Mouse (Mus musculus): ENCODE results near the gene Rnf223. TPM values are rescaled to one million over a fixed set of nuclear protein-coding genes. Genes with fewer than 3 reads are reported as not detected.
A peak's percentile ranks its signal among the peaks of the same experiment; 100 is the strongest.

The Rnf223 gene
- total RNA-seq (2022) = not detected

DNA sequence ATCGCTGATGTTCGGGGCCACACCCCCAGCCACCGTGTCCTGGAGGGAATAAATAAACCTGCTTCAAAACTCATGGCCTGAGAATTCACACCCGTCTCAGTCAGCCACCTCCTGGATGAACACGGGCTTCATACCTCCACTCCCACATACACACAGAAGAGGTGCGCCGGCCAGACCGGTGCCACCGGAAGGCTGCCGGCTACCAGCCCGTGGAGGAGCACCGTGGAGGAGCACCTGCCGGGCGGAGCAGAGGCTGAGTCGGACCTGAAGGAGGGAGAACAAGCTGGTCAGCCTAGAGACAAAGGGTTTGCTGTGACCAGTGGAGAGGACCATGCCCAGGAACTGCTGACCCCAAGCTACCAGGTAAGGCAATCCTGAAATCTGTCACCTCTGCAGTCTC lies at the start of gene Rnf223:
Gene Rnf223 (plus strand): TSS at position 78 of the 400 bp plus-strand sequence.
- DNase-seq (ENCODE audit: low spot score in 2 of 2) = no peak

GRCm38 (mm10) chr4:156082621-156083234 lies 47.6 kb upstream of the Rnf223 start:
- DNase-seq (ENCODE audit: low spot score in 2 of 2) = no peak

- no peak for DNase-seq (ENCODE audit: low spot score in 2 of 2)
Observed at GRCm38 (mm10) chr4:156083348-156083747, 47.0 kb upstream of the Rnf223 start.

DNA sequence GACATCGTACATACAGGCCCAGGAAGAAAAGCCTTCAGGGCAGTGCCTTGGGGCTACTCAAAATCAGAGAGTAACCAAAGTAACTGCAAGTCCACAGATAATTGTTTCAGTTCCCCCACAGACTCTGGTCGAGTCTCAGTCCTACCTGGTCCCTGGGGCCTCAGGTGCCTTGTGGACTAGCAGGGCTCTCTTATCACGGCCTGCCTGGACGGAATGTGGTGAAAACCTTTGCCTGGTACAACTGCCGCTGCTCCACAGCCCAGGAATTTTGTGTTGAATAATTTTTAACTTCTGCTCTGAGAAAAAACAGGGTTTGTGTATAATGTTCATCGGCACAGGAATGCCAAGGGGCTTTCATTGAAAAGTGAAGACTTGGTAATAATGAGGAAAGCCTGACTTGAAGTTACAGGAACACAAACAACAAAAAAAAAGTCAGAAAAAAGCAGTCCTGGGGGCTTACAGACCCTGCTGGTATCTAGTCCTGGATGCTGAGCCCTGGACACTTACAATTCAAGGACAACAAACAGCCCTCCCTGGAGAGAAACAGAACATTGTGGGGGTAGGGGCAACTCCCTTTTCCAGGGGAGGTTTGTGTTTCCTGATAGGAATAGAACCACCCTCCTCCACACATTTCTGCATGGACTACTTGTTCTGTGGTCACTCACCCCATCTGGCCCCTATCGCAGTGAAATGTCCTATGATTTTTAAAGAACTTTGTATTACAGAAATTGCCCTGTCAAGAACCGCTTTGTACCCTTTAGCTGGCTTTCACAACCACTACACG lies 46.0 kb upstream of the Rnf223 start:
- DNase-seq (ENCODE audit: low spot score in 2 of 2) = no peak

- no peak for DNase-seq (ENCODE audit: low spot score in 2 of 2)
Observed at GRCm38 (mm10) chr4:156085256-156085655, 45.1 kb upstream of the Rnf223 start.

DNA sequence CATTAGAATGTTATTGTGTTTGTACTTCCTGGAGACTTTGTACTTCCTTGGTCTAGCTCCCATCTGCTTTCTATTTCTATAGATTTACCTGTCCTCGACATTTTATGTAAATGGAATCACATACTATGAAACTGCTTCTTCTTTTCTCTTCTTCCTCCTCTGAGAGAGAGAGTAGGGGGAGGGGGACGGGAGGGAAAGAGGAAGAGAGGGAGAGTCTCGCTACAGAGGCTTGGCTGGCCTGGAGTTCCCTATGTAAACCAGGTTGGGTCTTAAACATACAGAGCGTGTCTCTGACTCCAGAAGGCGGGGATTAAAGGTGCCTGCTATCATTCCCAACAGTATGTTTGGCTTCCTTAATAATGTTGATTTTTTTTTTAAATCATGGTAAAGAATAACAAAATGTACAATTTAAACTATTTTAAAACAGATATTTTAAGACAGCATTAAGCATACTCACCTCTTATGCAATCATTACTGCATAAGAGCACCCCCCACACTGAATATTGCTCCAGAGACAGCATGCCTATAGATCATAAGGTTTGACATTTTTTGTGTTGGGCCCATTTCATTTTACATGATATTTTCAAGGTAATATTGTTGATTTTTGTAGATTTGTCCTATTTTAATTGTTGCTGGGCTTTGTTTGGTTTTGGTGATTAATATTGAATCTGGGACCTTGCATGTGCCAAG lies 42.8 kb upstream of the Rnf223 start:
- no peak for DNase-seq (ENCODE audit: low spot score in 2 of 2)

DNA sequence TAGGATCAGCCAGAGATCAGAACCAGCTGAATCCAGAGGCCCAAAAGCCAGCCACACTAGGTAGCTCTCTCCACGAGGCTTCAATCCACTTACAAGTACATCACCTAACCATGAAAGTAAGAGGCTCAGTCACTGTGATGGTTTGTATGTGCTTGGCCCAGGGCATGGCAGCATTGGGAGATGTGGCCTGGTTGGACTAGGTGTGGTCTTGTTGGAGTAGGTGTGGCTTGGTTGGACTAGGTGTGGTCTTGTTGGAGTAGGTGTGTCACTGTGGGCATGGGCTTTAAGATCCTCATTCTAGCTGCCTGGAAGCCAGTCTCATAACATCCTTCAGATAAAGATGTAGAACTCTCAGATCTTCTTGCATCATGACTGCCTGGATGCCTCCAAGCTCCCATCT lies 39.1 kb upstream of the Rnf223 start:
- DNase-seq (ENCODE audit: low spot score in 2 of 2) = no peak

DNA sequence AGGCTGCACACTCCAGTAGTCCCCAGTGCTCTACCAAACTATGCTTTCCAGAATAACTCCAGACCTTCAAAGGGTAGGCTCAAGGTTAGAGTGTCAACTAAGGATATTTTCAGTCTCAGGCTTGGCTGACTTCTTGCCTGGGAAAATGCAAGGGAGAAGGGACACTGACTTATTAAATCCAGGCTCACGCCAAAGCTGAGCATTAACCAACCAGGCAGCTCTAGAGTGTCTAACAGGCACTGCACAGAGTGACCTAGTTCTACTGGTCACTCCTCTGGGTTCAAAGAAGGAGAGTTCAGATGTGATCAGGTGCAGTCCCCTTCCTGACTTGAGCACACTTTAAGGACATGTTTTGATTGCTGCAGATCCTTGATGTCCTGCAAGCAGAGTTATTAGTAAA lies 37.5 kb upstream of the Rnf223 start:
- DNase-seq (ENCODE audit: low spot score in 2 of 2) = no peak

- no peak for DNase-seq (ENCODE audit: low spot score in 2 of 2)
Observed at GRCm38 (mm10) chr4:156093758-156094157, 36.6 kb upstream of the Rnf223 start.

DNA sequence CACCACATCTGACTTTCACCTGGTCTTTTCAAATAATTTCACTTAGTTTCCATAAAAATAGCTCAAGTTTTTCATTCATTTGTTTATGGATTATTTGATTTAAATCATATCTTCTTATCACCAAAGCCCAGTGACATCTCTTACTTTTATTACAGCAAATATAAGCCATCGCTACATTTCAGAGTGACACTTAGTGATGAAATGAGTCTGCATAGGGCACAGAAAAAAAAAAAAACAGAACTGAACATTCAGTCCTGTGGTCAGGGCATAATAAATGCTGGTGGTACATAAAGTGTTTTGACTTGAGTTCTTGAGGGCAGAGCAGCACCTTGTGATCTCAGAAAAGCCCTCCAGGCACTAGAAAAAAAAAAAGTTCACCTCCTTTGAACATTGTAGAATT lies 34.1 kb upstream of the Rnf223 start:
- no peak for DNase-seq (ENCODE audit: low spot score in 2 of 2)

DNA sequence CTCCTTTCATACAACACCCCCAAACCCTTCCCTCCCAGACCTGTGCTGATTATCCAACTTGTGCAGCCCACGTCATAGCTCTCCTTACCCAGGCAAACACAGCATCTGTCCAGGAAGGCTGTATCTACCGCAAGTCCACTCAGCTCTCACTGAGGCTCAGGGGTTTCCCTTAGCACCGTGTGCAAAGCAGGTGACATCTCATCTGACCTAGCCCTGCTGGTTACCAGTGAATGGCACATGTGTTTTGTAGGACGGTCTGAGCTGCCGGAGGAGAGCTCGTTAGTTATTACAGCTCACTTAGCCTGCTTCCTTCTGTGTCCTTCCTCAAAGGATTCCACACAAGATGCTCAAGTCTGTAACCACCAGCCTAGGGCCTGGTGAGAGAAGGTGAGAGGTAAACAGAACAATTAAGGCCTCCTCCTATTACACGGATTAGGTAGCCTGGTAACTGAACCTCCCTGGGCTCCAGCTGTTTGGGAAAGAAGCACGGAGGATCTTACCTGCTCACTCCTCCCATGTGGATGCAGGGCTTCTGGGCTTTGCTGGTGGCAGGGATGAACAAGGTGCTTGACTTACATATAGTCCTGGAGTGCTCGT lies 32.4 kb upstream of the Rnf223 start:
- no peak for DNase-seq (ENCODE audit: low spot score in 2 of 2)

DNA sequence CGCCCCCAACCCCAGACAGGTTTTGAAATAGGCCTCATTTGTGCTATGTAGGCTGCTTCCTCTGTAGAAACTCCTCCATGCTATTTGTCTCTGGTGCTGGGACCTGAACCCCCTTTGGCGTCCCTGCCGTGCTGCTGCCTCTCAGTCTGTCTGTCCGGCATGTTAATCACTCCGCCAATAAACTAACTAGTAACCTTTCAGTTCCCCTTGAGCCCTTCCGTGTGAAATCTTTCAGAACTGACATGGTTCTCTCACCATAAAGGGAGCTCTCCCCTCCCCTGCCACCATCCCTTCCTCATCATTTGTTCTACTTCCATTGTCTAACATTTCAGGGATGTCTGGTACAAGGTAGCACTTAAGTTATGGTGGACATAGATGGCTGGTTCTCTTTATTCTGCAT lies 30.9 kb upstream of the Rnf223 start:
- DNase-seq (ENCODE audit: low spot score in 2 of 2) = no peak

DNA sequence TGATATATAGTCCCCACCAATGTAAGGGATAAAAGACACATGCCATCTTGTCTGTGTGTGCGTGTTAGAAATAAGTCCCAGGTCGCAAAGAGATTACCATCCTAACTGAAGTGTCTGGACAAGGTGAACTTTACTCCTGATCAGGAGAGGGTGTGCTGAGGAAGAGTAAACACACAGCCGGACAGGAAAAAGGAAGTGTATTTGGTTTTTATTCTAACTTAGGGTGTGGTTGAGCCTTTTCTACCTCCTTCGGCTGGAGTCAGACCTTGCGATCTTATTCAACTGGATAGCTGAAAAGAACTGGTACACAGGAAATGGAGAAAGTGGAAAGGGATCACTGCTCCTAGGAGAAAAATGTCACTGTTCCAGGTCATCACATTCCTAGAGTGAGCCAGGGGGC lies 29.8 kb upstream of the Rnf223 start:
- DNase-seq (ENCODE audit: low spot score in 2 of 2) = no peak

DNA sequence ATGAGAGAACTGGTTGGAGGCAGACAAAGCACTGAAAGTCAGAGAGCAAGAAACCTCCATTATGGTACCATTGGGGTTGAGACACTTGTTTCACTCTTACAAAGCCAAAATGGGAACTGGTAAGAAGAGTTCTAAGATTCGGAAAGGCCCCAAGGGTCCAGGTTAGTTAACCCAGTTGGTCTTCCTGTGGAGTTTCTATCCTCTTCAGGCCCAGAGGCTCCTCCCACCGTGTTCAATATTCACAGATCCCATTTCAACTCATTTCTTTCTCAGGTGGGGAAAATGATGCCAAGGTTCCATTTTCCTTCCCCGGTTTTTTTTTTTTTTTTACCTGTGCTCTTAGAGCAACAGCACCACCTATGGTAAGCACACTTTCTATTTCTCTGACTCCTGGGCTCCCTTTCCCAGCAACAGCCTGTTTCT lies 28.8 kb upstream of the Rnf223 start:
- no peak for DNase-seq (ENCODE audit: low spot score in 2 of 2)

DNA sequence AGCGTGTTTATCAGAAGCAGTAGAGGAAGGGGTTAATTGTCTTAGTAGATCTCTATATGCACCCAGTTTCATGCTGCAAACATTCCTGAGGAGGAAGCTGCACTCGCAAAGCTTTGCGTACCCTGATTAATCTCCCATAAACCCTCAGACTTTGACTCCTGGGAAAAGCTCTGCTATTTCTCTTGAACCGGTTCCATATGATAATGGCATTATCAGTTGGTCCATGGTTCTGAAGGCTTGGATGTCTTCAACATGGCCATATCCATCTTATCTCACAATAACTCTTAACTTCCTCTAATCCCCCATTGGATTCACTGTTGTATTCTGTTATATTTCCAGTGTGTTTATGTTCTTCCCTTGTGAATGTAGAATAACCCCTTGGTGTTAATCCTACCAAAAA lies 27.0 kb upstream of the Rnf223 start:
- DNase-seq (ENCODE audit: low spot score in 2 of 2) = no peak

DNA sequence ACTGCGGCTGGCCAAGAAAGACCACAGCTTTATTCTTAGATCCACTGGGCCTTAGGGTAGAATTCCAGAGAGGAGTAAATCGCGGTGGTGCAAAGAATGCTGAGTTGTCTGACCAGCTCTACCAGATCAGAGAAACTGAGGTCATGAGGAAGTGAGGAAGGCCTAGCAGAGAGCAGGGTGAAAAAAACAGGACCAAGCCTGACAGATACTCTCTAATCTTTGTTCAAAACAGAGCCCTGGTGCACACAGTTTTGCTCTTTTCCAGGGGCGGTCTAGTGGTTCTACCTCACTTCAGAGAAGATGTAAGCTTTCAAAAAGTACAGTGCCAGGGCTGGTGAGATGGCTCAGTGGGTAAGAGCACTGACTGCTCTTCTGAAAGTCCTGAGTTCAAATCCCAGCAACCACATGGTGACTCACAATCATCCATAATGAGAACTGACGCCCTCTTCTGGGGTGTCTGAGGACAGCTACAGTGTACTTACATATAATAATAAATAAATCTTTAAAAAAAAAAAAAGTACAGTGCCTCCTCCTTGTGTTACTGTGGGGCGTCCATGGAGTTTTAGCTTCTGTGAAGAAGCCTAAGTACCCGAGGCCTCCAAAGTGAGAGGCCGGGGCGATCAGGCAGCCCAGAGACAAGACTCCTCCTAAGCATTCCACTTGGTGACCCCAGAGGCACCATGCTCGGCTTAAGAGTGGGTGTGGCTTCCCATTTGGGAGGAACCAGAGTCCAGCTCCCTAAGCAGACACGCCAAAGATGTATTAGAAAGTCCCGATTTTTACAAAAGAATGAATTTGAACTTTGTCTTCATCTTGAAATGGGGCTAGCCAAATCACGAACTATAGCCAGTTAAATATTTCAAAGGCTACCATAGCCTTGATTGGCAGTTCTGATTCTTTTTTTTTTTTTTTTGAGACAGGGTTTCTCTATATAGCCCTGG lies 21.4 kb upstream of the Rnf223 start:
- no peak for DNase-seq (ENCODE audit: low spot score in 2 of 2)

DNA sequence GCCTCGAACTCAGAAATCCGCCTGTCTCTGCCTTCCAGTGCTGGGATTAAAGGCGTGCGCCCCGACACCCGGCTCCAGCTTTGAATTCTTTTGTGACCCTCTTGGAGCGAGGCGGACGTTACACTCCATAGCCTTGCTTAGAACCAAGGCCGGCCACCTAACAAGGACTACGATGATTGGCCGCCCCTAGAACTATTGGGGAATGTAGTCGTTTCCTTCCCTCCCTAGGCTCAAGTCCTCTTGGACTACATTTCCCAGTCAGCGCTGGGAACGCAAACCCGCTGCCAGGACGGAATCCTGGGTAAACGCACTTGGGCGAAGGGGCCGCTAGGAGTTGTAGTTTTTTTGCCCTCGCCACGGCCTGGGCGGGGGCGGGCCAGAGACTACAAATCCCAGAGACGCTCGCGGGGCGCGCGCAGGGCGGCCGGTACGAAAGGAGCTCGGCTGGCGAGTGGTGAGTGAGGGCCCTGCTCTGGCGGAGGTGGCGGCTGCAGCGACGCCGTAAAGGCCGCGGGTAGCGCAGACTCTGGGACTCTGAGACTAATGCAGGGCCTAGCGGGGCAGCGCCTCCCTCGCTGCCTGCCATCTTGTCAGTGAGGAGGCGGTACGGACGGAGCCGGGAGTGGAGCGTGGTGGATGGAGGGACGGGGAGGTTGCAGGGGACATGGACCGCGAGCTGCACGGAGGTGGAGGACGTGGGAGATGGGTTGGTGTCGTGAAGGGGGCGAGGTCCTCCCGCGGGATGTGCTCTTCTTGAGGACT lies 20.6 kb upstream of the Rnf223 start, which contains the start of gene 9430015G10Rik:
Gene 9430015G10Rik (plus strand): TSS at position 413 of the 762 bp plus-strand sequence.
- DNase-seq (ENCODE audit: low spot score in 2 of 2) = peak; percentile 94 to 96

- no peak for DNase-seq (ENCODE audit: low spot score in 2 of 2)
Observed at GRCm38 (mm10) chr4:156124077-156124476, 6.2 kb upstream of the Rnf223 start.

GRCm38 (mm10) chr4:156125393-156125792 lies 4.9 kb upstream of the Rnf223 start:
- no peak for DNase-seq (ENCODE audit: low spot score in 2 of 2)

- no peak for DNase-seq (ENCODE audit: low spot score in 2 of 2)
Observed at GRCm38 (mm10) chr4:156126841-156127240, 3.5 kb upstream of the Rnf223 start.

All from gastrocnemius, adult 8-10 months (tissue).